Comparison of ENCODE assay signal across 9 mouse cellular contexts in the genomic region with DNA sequence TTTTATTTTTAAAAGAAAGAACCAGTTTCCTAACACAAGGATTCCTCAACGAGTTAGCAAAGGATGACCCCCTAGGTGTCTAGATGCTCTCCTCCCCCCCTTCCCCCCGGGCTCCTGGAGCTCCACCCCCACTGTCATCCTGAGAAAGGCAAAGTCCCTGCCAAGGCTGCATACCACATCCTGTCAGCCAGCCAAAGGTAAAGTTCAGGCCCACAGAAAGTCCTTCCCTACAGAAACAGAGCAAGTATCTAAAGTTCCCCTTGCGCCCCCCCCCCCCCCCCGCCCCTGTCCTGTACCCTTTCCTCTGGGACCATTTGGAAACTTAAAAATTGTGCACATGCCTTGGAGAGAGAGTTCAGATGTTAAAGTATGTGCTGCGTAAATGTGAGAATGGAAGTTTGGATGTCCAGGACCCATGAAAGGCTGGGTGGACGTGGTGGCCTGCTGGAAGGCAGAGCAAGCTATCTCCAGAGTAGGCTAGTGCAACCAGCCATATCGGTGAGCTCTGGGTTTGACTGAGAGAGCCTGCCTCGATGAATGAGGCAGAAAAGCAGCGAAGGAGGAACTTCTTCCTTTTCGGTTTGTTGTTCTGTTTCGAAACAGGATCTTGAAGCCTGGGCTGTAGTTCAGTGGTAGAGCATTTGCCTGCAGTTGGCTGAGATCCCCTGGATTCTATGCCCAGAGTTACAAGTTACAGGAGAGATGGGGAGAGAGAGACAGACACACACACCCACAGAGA. TPM values are rescaled to one million over a fixed set of nuclear protein-coding genes. Genes with fewer than 3 reads are reported as not detected.
A peak's percentile ranks its signal among the peaks of the same experiment; 100 is the strongest.
DNase-seq lines count a peak whose midpoint lies in the region; ATAC-seq and TF ChIP-seq lines count a peak whose summit lies in the region.
"Had no signal": no experiment of that assay in that cellular context is flagged by ENCODE, and none has a peak within 500 bp of the region (broad histone marks: within the 10 kb centered on the region; RNA-seq: fewer than 3 reads in every experiment).

No protein-coding gene starts in this region.

- H3K4me3 ChIP-seq in forebrain, postnatal 0 days (ENCODE audit: low read depth, low read length): no peak overlapping the region
- H3K4me3 ChIP-seq in hindbrain, embryonic 12.5 days: no peak overlapping the region

- peaks cover 13% of the 10 kb centered on the region; the same call in 1 of the 2 replicates for H3K4me1 ChIP-seq in forebrain, postnatal 0 days (ENCODE audit: insufficient read depth)
- peaks cover 20% of the 10 kb centered on the region for H3K4me1 ChIP-seq in hindbrain, embryonic 12.5 days

- no peaks in the 10 kb centered on the region for H3K36me3 ChIP-seq in forebrain, postnatal 0 days (ENCODE audit: insufficient read depth)
- no peaks in the 10 kb centered on the region for H3K36me3 ChIP-seq in hindbrain, embryonic 12.5 days

- H3K9me3 ChIP-seq in forebrain, postnatal 0 days (ENCODE audit: low read length): no peaks in the 10 kb centered on the region
- no peaks in the 10 kb centered on the region for H3K9me3 ChIP-seq in hindbrain, embryonic 12.5 days (replicated peaks)

- peak; percentile 43 for DNase-seq in ovary, postnatal 36 days (ENCODE audit: low spot score)
- DNase-seq in ovary, postnatal 14 days (ENCODE audit: low spot score): no peak
- peak; percentile 31 for DNase-seq in forebrain, postnatal 0 days
- DNase-seq in layer of hippocampus, postnatal 10 days (ENCODE audit: low spot score in 2 of 2): peak; percentile 30 to 50
- DNase-seq in lung, postnatal 25 days (ENCODE audit: low spot score): peak; percentile 73
- peak; percentile 11 to 25 for DNase-seq in right cerebral cortex, postnatal 36 days (ENCODE audit: low spot score in 2 of 2)
- DNase-seq in cerebellum, postnatal 36 days: no peak

- H3K9ac ChIP-seq in forebrain, postnatal 0 days: no peak overlapping the region
- H3K9ac ChIP-seq in hindbrain, embryonic 12.5 days: 0 out of 2 replicates have a peak overlapping the region, but pooled peaks have one; percentile 23

- no peak for ATAC-seq in forebrain, postnatal 0 days
- no peak for ATAC-seq in hindbrain, embryonic 12.5 days (ENCODE audit: low FRiP score)

- peak overlapping the region; percentile 8; the same call in 1 of the 2 replicates for H3K4me2 ChIP-seq in forebrain, postnatal 0 days (ENCODE audit: low read depth)
- H3K4me2 ChIP-seq in hindbrain, embryonic 12.5 days (replicated peaks): peak overlapping the region; percentile 22; the same call in 1 of the 2 replicates

- WGBS in forebrain, postnatal 0 days: 34% methylated on average over 11 of the region's 11 CpGs
- 31% methylated on average over 11 of the region's 11 CpGs for WGBS in hindbrain, embryonic 12.5 days

- no peaks in the 10 kb centered on the region for H3K27me3 ChIP-seq in forebrain, postnatal 0 days (ENCODE audit: insufficient read depth, low read length)
- H3K27me3 ChIP-seq in hindbrain, embryonic 12.5 days: no peaks in the 10 kb centered on the region

- H3K27ac ChIP-seq in forebrain, postnatal 0 days (ENCODE audit: low read depth, low read length): no peak overlapping the region
- peak overlapping the region; percentile 44; the same call in 1 of the 2 replicates for H3K27ac ChIP-seq in hindbrain, embryonic 12.5 days

- no peak for TF ChIP-seq CTCF in forebrain, postnatal 0 days (IDR thresholded peaks at IDR 0.05; ENCODE audit: low read depth)

RNA-seq across cellular contexts. Expression of a gene that starts 46.3 kb away (rescaled TPM):
- not detected in 2 replicates for total RNA-seq in forebrain, postnatal 0 days (2014; rRNA removed)
- polyA plus RNA-seq in forebrain, postnatal 0 days (2015; fragmentation: Nextera tagmentation; extraction: Ambion mirVana): 0.05 TPM in 1 of 2 replicates, not detected in the other
- 0.06 TPM in 1 of 2 replicates, not detected in the other for polyA plus RNA-seq in hindbrain, embryonic 12.5 days (2016; fragmentation: Nextera tagmentation; extraction: Ambion mirVana)
- under 1 TPM; 0.18 to 0.48 TPM for total RNA-seq in layer of hippocampus, postnatal 10 days (2021)
- polyA plus RNA-seq: neural tube, embryonic 14.5 days had no signal

Comparison
In these comparisons a context has a peak if more than half of its experiments do, and no peak if none do; other contexts are left out.
1. DNase-seq: peak in ovary, postnatal 36 days (single experiment), forebrain, postnatal 0 days (single experiment), layer of hippocampus, postnatal 10 days (2 of 2), lung, postnatal 25 days (single experiment) and right cerebral cortex, postnatal 36 days (2 of 2); none in ovary, postnatal 14 days (single experiment) and cerebellum, postnatal 36 days (0 of 2).